Mouse (Mus musculus) layer of hippocampus, adult 11-12 months (tissue): ENCODE results near the gene Nrcam.
"Not testable (repeated sequence)": the region's sequence is repeated elsewhere in the genome, so short reads cannot be mapped to it uniquely, and the experiment has no call there.

ENCODE experiments used
- DNase-seq: peaks from one replicate; pipeline ENCODE4 v3.0.0; 2022; ENCODE audit warnings: low spot score

Nrcam gene

DNA sequence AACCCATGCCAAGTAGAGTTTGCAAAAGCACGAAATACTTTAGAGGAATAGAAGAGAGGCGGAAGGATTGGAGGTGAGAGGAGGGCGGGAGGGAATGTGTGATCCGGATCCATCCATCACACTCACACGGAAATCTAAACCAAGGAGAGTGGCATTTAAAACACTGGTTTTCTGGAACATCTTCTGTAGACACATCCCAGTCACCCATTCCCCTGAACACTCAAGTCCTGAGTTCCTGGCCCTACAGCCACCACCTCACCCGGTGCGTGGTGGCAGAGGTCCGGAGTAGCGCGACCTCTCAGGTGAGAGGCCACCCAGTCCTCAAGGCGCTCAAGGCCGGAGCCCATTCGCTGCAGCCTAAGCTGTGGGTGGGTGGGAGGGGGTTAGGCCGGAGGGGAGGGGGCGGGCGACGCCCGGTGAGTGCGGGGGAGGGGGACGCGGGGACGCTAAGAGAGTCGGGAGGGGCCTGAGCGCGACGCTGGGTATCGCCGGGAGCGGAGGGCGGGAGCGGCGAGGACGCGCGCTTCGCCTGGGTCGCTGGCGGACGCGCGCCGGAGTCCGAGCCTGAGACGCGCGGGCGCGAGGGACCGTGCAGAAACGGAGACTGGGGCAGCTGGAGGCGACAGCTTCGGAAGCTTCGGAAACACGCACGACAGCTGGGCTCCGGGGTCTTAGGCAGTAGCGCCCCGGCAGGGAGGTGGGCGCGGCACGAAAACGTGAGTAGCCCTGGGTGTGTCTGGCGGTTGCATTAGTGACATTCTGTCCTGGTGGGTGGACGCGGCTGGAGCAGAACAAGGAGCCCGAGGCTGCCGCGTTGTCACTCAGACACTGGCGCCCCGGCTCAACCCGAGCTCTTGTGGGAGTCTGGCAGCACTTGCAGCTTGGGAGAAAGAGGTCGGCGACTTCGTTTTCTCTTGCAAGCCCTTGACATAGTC lies at the start of gene Nrcam:
TSS of gene Nrcam (plus strand) at position 505 of the 935 bp plus-strand sequence.
- DNase-seq: peak; percentile 60

- DNase-seq: not testable (repeated sequence)
Observed at GRCm38 (mm10) chr12:44280147-44280546, 48.5 kb upstream of the Nrcam start.

DNA sequence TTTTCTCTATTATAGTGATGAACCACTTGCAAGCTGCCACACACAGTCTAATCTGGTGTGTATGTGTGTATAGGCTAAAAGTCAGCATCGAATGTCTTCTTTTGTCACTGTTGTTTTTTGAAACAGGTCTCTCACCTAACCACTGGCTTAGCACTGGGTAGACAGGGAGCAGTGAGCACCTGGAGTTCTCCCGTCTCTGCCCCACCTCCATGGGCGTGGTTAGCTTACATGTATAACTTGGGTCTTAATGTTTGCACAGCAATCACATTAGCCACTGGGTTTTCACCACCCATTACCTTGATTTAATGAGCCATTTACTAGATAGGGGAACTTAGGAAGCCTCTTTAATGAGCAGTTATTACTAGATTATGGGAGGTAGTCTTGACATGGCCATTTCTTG lies 47.2 kb upstream of the Nrcam start:
- DNase-seq: no peak

GRCm38 (mm10) chr12:44283378-44283777 lies 45.3 kb upstream of the Nrcam start:
- DNase-seq: no peak

DNA sequence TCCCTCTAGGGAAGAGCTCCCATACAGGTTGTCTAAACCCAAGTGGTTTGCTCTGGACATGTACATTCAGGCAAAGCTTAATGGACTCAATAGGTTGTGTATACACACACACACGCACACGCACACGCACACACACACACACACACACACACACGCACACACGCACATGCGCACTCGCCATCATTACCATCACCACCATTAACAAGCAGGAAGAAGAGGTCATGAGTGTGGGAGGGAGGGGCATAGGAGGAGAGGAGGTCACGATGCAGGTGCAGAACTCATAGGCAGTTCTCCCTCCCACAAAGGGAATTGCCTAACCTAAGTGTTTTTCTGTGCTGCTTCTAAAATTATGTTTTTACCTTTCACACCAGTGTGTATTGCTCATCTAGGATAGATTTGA lies 41.7 kb upstream of the Nrcam start:
- DNase-seq: no peak

GRCm38 (mm10) chr12:44292281-44292680 lies 36.4 kb upstream of the Nrcam start:
- peak; percentile 78 for DNase-seq

GRCm38 (mm10) chr12:44300793-44301192 lies 27.9 kb upstream of the Nrcam start:
- DNase-seq: no peak

- DNase-seq: no peak
Observed at GRCm38 (mm10) chr12:44304012-44304411, 24.7 kb upstream of the Nrcam start.

GRCm38 (mm10) chr12:44304869-44305268 lies 23.8 kb upstream of the Nrcam start:
- DNase-seq: no peak

DNA sequence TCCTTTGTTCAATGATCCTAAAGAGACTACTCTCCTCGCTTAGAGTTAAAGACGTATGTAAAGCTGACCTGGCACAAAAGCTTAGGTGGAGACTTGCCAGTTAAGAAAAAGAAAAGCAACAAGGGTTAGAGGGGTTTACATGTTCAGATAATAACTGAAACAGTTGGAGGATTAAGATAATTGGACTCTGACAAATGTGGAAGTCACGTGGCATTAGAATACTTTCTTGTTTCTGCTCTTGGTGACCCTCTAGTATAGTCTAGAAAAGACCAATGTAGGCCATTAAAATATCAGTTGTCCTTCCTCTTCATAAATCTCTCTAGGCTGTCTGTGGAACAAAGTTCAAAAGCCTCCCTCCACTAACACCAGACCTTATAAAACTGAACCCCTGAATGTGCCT lies 20.5 kb upstream of the Nrcam start:
- no peak for DNase-seq

DNA sequence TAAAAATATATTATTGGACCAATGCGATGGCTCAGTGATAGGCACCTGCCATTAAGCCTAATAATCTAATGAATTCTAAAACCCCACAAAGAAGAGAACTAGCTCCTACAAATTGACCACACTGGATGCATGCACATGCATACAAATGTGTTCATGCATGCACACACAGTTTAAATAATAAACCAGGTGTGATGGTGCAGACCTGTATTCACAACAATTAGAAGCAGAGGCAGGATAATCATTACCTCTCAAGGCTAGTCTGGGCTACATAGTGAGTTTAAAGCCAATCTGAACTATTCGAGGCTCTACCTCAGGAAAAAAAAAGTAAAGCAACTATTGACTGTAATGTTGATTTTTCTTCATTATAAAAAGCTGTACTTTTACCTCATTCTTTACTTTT lies 13.5 kb upstream of the Nrcam start:
- no peak for DNase-seq

DNA sequence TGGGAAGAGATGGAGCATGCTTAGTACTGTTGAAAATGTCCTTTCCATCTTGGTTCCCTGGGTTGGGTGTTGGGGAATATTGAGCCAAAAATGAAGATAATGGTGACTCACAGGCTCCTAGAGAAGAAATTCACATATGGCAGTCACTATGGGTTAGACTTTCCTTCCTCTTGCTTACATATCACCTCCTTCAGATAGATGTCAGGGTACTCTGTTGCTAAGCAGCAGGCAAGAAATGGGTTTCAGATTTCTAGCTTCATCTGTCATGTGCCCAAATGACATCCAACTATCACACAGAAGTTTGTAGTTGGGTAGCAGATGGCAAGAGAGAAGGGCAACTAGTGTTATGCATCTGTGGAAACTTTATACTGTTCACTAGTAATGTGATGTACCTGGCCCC lies 3.6 kb upstream of the Nrcam start:
- no peak for DNase-seq

- DNase-seq: no peak
Observed at GRCm38 (mm10) chr12:44327452-44327851, 1.2 kb upstream of the Nrcam start.

GRCm38 (mm10) chr12:44329316-44330215 lies 881 bp downstream of the Nrcam start:
- DNase-seq: peak; percentile 63

DNA sequence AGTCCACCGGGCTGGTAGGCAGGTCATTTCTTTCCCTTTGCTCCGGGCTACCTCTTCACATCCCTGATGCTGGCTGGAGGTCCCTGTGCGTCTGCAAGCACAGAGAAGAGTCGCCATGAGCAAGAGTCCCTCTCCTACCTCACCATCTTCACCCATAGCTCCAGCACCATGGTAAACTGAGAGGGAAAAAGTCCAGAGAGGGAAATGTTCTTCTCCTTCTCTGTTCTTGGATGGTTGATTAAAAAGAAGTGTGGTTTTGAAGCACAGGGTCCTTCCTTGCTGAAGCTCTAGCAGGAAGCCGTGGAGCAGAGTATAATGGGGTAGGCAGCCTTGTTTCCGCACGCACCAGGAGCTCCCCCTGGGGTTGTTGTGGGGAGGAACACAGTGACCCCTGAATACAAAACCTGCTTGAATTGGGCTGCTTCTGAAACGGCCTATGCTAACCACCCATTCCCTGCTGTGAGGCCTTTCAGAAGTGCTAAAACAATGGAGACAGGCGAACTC lies 1.6 kb downstream of the Nrcam start:
- no peak for DNase-seq

- no peak for DNase-seq
Observed at GRCm38 (mm10) chr12:44337136-44337640, 8.5 kb downstream of the Nrcam start.

DNA sequence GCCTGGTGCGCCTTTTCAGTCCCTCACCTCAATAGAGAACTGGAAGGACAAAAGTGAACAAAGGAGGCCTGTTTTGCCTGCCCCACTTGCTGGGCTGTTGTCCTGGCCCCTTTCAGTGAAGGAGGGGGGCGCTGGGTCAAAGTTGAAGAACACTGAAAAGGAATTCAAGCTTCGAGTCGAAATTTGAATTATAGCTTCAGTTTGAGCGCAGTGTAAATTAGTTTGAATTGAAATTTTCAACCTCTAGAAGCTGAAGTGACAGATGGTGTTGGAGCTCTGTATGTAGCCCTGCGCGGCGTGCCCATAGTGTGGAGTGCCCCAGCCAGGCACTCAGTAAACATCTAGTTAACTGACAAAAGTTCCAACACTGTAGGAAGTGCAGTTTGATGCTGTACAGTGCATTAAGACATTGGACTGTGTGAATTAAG lies 9.5 kb downstream of the Nrcam start:
- DNase-seq: no peak

GRCm38 (mm10) chr12:44344075-44344474 lies 15.4 kb downstream of the Nrcam start:
- no peak for DNase-seq

GRCm38 (mm10) chr12:44345251-44345650 lies 16.6 kb downstream of the Nrcam start:
- no peak for DNase-seq

DNA sequence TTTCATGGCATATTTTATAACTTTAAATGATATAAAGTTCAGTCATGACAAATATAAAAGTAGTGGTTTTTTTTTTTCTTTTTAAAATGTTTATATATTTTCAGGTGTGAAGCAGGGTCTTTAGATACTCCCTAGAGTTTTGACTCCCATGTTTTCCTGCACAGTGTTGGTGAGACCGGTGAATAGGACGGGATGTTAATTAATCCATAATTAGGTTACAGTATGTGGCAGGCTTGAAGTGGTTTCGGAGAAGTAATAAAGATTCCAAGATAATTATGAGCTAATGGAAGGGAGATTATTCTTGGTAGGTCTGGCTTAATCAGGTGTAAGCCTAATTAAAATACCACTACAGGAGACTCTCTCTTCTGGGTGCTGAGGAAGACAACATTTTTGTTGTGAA lies 17.5 kb downstream of the Nrcam start:
- no peak for DNase-seq

GRCm38 (mm10) chr12:44355116-44355515 lies 26.4 kb downstream of the Nrcam start:
- DNase-seq: no peak

DNA sequence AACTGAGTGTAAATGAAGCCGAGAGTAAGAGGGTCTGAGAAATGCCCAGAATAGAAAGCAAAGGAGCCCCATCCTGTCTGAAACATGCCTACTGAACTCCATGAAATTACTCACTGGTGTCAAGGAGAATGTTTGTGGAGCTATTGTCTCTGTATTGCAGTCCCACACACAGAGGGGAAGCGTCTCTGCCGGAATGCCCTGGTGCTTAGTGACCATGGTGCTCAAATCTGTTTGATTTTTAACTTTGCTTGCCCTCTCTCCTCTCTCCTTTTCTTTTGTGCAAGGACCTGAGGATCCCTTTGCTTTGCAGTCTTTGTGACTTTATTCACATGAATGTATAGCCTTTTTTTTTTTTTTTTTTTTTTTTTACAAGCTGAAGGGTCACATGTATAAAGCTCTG lies 28.8 kb downstream of the Nrcam start:
- no peak for DNase-seq
